Mouse (Mus musculus): Measurements from ENCODE around the gene Spata5.

DNA sequence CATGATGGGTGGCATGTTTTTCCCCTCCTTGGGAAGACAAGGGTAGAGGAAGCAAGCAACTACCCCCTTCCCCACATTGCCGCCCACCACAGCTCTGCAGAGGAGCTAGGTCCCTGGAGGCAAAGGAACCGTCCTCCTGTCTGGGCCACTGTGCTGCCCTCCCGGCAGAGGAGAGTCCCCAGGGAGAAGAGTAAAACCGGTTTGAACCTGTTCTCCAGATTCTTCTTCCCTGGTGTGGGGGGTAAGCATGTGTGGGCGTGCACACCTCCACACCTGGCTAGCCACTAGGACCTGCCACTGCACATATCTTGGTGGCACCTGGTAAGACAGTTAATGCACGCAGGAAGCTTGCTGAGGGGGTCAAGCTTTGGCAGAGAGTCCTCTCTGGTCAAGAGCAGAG is 176.8 kb downstream of the Spata5 start:
- TF ChIP-seq CTCF (IDR thresholded peaks at IDR 0.05), result no peak
- no peak for TF ChIP-seq EP300 (IDR thresholded peaks at IDR 0.05)

All from lung, postnatal 0 days (tissue).